Mouse (Mus musculus) thymus, postnatal 36 days (tissue): ENCODE results near the gene Cdc34.

Source experiments
- DNase-seq, 2 experiments: peaks; one replicate each; pipeline ENCODE4 v3.0.0; 2022; ENCODE audit warnings: mixed read lengths in 2 of 2

Cdc34 gene

GRCm38 (mm10) chr10:79721089-79721488 lies 39.1 kb downstream of the Cdc34 start:
- no peak for DNase-seq

- no peak for DNase-seq
Observed at GRCm38 (mm10) chr10:79723047-79723446, 41.1 kb downstream of the Cdc34 start.

GRCm38 (mm10) chr10:79723692-79724091 lies 41.7 kb downstream of the Cdc34 start:
- DNase-seq, result no peak

- DNase-seq, result peak; percentile 58 to 63
Observed at GRCm38 (mm10) chr10:79726090-79726489, 44.1 kb downstream of the Cdc34 start.

DNA sequence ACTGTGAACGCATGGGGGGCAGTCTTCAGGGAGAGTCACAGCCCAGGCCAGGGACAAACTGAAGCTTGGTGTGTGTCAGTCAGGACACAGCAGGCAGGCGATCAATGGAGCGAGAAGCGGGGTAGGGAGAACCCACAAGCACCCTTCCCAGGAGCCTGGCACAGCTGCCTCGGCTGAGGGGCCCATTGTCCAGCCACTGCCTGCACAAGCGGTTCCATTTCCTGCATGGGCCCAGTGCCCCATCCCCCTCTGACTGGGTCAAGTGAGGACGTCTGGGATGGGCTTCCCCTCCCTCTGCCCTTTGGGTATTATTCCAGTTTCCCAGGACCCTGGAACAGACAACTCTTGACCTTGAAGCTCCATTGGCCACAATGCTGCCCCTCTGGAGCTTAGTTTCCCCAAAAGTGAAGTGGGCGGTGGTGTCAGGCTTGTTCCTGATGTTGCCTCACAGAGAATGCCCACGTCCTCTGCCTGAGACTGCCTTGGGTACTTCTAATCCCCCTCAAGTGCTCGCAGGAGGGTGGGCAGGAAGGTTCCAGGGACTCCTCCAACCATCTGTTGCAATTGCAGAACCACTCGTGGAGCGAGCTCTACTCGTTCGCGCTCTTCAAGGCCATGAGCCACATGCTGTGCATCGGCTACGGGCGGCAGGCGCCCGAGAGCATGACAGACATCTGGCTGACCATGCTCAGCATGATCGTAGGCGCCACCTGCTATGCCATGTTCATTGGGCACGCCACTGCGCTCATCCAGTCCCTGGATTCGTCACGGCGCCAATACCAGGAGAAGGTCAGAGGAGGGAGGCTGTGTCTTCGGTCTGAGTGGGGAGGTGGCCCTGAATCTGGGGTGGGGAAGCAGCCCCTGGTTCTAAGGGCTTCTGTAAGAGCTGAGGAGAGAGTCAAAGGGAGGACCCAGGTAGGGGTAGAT lies 46.6 kb downstream of the Cdc34 start:
- DNase-seq, result no peak

DNA sequence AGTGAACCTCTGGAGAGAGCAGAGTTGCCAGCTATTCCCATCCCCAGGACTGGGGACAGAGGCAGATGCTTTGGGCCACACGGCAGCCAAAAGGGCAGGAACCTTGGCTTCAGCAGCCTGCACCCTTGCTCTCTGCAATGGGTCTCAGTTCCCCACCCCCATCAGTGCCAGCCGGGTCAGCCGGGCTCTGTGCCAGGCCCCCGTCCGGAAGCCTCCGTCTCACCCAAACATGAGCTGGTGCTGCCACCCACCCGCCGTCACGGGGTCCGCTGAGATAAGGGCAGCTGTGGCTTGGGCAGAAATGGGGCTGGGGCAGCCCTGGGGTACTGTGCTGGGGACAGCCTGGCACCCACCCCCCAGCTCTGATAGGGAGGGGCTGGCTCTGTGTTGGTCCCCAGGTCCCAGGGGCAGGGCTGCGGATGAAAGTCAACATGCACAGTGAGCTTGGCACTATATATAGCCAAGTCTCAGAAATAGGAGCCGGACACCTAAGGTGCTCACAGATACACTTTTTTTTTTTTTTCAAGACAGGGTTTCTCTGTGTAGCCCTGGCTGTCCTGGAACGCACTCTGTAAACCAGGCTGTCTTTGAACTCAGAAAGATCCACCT lies 47.5 kb downstream of the Cdc34 start:
- no peak for DNase-seq

- DNase-seq, result peak; percentile 50 to 61
Observed at GRCm38 (mm10) chr10:79732500-79732899, 50.5 kb downstream of the Cdc34 start.

DNA sequence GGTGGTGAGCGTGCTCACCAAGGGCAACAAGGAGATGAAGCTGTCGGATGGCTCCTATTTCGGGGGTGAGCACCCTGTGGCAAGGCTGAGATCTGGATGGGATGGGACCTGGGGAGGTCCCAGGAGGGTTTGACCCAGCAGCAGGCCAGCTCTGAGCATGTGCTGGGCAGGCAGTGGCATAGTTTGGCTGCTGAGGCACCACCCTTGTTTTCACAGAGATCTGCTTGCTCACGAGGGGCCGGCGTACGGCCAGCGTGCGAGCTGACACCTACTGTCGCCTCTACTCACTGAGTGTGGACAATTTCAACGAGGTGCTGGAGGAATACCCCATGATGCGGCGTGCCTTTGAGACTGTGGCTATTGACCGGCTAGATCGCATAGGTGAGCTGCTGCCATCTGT lies 51.9 kb downstream of the Cdc34 start:
- DNase-seq, result no peak

- no peak for DNase-seq
Observed at GRCm38 (mm10) chr10:79735361-79735760, 53.4 kb downstream of the Cdc34 start.

DNA sequence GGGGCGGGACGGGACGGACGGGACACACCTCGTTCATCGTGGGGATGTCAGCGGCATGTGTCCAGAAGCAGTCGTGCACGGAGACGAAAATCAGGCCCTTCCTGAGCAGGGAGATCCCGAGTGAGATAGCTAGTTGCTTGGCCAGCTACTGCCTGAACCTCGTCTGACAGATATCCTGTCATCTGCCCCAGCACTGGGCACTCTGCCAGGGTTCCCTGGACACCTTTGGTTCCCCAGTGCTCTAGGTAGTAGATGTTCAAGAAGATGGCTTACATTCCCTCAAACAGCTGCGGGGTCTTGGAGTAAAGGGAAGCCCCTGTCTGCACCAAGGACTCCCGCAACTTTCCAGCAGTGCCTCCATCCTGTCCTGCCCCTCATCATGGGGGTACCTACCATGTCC lies 54.7 kb downstream of the Cdc34 start:
- DNase-seq, result no peak
